Mouse (Mus musculus): ENCODE measurements around the gene Arid5b. TPM values are rescaled to one million over a fixed set of nuclear protein-coding genes. Genes with fewer than 3 reads are reported as not detected.

The Arid5b gene
- 10 to 100 TPM; 36.1 to 36.9 TPM for total RNA-seq (2021)
- long read RNA-seq, experiment 1, partial matches to known transcripts: 0 of 6 reads
- long read RNA-seq, experiment 1, other reads (novel, unspliced or antisense): 6 of 6 reads
- long read RNA-seq, experiment 2, partial matches to known transcripts: 0 of 5 reads
- long read RNA-seq, experiment 2, other reads (novel, unspliced or antisense): 5 of 5 reads

DNA sequence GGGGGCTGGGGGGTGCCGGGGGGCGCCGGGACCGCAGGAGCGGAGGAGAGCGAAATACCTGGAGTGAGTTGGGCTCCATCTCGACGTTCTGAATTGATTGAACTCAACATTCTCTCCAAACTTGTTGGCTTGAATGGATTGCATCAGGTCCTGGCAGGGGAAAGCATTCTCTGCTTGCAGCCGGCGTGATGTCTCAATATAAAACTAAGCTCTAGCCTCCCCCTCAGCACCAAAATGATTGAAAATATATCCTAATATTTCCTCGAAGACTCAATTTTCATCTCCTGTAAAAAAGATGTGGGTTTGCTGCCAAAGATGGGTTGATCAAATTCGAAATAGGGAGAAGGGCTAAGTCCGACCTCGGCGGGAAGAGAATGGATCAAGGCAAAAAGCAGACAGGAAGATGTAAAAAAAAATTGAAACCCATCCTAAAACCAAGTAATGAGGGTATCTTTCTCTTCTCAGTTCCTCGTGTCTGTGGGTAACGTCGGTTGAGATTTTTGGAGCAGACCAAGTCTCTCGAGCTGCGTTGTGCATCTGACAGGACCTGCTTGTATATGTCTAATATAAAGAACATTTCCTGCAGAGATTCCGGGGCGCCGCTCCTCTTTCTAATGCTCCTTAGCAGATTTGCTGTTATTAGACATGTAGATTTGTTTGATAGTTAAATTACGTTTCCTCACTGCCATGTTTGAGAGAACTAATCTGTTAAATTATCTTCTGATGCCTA, at the start of gene Arid5b:
TSS of gene Arid5b (minus strand) at position 109 of the 730 bp plus-strand sequence.
- DNase-seq (ENCODE audit: low spot score in 2 of 2): peak in 1 of 2 experiments; percentile 58

DNA sequence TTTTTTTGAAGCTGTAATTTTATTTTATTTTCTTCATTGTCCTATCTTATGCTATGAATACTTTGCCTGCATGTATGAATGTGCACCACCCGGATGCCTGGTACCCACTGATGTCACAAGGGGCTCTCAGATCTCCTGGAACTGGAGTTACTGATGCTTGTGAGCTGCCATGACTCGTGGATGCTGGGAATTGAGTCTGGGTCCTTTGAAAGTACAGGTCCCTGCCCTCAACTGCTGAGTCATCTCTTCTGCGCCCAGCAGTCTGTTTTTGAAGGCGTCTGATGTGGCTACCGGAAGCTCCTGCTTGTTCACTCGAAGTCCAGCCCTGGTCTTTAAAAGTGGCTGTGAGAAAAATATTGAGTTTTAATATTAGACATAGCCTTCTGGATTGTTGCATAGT, 46.8 kb upstream of the Arid5b start:
- no peak for DNase-seq (ENCODE audit: low spot score in 2 of 2)

DNA sequence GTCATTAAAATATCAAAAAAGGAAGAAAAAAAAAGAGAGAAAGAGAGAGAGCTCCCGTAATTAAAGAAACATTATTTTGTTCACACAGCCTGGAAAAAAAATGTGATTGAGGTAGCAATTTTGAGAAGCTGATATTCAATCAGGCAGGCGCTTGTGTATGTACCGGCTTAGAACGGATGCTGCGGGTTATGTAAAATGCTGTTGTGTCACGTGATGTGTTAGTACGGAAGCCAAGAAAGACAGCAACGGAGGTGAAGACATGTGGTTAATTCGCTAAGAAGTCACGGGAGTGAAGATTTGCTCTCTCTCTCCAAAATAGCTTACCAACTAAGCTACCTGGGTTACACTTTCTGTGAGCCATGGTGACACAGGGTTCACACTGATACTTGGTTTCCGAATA, 45.5 kb upstream of the Arid5b start:
- no peak for DNase-seq (ENCODE audit: low spot score in 2 of 2)

DNA sequence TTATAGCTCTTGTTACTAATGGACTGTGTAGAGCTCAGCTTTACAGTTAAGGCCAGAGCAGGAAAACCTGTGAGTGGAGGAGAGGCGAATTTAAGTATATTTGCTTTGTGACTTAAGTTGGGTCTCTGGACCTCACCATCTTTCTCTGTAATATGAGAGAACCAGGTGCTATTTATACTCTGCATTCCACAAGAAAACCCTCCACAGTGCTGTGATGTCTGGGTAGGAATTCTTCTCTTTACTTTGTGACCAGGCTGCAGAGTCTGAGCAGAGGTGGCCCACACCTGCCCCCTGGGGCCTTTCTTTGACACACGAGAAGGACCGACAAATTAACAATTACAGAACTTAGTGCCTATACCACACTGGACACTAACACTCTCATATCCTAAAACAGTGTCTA, 44.6 kb upstream of the Arid5b start:
- no peak for DNase-seq (ENCODE audit: low spot score in 2 of 2)

DNA sequence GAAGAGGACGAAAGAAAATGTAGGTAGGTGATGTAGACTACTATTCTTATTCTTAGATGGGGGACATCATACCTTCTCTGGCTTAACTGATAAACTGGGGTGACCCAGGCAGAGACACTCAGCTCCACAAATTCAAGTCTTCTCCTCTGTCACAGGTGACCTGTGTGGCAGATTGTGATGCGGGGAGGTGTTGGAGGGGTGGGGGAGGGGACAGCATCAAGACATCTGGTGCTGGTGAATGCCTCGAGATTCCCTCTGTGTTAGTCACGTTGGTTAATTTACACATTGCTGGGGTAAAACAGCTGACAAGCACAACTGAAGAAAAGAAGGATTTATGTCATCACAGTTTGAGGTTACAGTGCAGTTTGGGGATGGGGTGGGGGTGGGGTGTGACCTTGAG, 42.4 kb upstream of the Arid5b start:
- no peak for DNase-seq (ENCODE audit: low spot score in 2 of 2)

DNA sequence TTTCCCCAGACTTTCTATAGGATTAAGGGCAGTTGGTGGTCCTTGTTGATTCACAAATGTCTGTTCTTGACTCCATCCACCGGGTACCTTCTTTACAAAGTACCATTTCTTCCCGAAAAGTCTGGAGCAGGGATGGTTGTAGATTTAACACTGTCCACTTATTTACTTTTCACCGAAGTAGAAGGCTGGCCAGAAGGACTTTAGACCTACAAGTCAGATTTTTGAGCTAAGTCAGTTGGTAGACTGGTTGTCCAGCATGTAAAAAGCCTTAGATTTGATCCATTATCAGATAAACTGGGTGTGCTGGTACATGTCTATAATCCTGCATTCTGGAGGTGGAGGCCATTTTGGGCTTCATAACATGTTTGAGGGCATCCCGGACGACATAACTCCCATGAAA, 42.0 kb upstream of the Arid5b start:
- no peak for DNase-seq (ENCODE audit: low spot score in 2 of 2)

DNA sequence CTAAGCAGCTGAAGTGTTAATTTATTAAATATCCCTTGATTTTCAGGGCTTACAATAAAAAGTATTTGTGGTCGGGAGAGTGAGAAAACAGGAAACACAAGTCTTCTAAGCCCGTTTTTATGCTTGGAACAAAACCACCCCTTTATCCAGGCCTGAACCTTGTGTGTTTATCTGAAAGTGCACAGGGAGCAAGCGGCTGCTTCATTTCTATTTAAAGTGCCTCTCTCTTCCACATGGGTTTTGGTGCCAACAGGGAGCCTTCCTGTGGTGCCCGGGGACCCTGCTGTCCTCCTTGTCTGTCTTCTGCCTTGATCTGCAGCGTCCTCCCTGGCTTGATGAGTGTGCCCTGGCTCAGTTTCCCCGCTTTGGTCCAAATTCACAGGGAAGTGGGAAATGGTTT, 40.9 kb upstream of the Arid5b start:
- no peak for DNase-seq (ENCODE audit: low spot score in 2 of 2)

DNA sequence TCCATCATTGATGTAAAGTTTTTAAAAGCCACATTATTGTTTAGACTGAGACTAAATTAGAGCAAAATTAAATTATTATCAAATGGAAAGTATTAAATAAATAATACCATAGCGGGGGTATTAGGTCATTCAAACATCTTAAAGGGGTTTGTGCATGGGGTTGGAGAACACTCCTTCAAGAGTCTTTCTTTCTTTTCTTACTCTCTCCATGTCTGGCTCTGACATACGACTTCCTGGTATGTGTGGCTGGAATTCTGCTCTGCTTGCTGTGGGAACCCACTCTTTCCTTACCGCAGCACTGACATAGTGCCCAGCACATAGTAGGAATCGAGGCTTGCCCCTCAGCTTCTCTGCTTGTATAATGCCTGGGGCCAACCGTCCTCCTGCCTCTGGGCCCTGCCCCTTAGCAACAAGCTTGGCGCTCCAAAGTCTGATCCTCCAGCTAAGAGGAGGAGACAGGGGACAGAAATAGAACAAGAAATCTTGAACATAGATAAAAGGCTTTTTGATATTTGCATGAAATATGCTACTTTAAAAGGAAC, 40.0 kb upstream of the Arid5b start:
- DNase-seq (ENCODE audit: low spot score in 2 of 2): peak in 1 of 2 experiments; percentile 11

DNA sequence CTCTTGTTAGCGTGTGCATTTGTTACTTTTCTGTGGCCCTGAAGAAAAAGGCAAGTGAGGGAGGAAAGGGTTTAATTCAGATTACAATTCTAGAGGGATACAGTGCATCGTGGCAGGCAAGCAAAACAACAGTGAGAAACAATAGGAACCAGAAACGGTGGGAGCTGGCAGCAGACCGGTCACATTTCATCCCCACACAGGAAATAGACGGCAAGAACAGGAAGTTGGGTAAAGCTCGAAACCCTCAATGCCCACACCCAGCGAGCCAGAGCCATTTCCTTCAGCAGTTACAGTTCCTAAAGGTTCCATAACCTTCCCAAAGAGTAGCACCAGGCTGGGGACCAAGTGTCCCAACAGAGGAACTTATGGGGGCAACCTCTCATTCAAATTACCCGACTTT, 34.2 kb upstream of the Arid5b start:
- no peak for DNase-seq (ENCODE audit: low spot score in 2 of 2)

DNA sequence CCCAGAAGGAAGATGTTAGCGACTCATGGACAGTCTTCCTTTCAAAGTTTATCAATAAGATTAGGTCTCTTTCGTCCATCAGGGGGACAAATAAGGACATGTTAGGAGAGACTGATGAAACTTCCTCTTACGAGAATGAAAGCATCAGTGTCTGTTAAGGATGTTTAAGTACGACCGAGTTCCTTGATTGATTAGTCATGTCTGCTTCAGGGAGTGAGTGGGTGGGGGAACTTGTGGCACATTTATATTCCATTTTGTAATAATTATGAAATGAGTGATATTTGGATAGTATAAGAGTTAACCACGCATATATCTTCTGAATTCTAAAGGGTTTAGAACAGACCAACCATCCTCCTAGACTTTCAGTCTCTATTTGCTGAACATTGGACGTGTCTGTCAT, 22.5 kb upstream of the Arid5b start:
- DNase-seq (ENCODE audit: low spot score in 2 of 2): no peak

DNA sequence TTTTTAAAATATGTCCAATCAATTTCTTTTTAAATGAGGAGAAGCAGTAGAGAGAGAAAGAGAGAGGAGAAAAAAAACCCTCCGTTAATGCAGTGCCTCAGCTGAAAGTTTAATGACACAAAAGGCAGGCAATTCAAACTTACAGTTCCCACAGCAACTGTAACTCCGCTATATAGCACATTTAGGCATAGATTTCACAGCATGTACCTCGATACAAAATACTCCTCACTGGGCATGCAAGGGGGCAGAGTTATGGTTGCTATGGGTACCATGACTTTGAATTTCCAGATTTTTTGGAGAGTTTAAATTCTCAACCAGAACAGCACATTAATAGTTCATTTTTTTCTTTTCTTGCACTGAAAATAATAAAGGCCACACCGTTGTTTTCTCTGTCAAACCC, 10.9 kb upstream of the Arid5b start:
- DNase-seq (ENCODE audit: low spot score in 2 of 2): no peak

DNA sequence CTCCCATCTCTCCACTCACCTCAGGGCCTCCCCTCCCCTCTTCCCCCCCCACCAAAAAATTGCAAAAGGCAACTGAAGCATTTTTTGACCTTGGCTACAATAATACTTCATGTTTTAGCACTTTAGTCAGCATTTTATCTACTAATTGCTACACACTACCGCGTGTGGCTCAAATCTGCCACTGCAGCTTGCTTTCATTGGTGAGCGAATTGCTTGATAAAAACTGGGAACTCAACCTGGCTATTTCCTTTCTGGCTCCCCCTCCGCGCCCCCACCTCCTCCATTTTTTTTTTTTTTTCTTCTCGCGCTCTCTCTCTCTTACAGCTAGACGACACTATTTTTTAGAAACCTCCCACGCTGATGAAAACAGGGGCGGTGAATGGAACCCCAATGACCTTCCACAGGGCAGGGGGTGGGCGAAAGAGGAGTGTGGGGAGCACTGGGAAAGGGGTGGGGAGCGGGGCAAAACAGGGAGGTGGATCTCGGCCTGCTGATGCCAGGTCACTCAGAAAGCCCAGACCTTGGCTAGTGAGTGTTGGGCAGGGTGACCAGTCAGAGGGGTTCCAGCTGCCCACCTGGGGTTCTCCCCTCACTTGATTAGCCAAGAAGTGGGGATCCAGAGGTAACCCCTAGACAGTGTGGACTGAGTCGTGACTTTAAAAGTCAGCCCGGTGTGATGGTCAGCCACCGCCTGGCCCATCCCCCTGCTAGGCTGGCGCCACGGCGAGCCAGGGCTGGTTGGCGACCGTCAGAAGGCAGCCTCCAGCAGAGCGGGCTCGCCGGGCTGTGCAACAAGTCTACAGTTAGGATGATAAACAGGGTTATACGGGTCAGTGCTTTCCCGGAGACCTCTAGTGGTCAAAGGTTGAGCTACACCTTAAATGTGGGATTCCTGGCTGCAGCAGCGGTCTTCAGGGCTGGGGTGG, 4.2 kb upstream of the Arid5b start:
- DNase-seq (ENCODE audit: low spot score in 2 of 2): peak; percentile 47 to 76

DNA sequence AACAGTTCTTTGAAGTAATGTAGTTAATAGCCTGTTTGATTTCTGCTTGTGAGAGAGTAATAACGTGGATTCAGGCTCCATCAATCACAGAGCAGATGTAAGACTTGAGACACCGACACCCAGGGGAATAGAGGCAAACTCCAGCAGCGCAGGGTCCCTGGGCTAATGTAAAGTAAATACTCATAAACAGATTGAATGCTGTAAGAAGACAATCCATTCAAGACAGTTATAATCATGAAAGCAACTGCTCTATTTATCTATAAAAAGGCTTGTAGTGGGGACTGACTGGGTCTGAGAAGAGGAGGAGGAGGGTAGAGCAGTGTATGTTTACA, 3.2 kb upstream of the Arid5b start:
- no peak for DNase-seq (ENCODE audit: low spot score in 2 of 2)

DNA sequence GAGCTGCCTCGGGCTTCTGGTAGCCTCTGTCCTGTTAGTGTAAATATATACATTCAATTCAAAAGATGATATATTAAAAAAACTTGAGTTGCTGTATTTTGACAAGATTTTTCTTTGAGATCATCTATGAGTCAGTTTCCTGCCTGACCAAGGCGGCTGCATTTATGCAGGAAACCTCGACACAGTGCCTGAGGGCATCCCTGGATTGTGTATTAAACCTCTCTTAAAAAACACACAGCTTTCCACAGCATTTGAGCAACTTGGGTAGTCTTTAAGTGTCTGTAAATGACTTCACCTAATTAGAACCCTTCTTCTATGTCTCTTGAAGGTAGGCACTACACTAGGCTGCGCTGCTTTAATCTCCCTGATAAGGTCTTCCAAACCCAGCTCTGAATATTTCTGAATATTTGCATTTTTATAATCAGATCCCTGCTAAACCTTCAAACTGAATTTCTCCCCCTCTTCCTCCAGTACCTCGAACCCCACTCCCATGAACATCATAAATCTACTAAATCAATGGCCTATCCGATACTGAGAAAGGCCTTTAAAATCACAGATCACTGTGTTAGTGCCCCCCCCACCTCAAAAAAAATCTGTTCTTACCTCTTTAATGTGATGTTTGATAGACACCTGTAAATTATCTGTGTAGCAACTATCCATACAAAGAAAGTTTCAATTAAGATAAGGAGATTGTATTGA, 2.7 kb upstream of the Arid5b start:
- DNase-seq (ENCODE audit: low spot score in 2 of 2): no peak

DNA sequence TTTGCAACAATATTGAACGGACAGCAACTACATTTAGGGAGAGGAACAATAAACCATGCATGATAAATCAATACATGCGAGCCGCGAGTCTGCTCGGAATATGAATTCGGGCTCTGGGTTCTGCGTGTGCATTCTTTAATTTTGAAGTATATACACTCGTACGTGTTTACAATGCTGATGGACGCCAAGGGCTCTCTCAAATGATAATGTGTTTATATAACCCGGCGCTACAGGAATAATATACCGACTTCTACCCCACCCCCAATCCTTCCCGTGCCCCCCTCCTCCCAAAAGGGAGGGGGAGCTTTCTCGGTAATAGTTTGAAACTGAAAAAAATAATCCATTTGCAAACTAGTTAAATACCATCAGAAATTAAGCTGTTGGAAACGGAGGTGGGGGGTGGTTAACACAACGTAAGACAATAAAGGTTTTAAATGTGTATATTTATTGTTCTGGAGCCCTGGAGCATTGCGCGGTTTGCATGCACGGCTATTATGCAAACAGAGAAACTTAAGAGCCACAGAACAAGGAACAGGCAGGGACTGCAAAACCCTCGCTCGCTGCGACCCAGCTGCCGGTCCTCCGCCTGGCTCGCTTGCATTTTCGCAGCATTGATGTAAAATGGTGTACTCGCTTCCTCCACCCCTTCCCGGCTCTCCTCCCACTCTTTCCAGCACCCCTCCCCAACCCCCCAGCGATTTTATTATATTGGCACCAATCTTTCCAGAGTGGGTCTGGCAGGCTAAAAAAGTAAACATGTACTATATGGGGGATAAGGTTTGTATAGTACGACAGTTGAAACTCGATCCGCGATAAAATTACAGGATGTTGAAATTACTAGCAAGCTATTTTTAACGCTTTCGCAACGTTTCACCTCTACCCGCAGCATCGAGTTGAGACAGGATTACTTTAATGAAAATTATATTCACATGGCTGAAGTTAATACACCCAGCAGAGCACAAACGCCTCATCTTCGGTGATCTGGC, 1.3 kb upstream of the Arid5b start:
- DNase-seq (ENCODE audit: low spot score in 2 of 2): peak; percentile 63 to 69

DNA sequence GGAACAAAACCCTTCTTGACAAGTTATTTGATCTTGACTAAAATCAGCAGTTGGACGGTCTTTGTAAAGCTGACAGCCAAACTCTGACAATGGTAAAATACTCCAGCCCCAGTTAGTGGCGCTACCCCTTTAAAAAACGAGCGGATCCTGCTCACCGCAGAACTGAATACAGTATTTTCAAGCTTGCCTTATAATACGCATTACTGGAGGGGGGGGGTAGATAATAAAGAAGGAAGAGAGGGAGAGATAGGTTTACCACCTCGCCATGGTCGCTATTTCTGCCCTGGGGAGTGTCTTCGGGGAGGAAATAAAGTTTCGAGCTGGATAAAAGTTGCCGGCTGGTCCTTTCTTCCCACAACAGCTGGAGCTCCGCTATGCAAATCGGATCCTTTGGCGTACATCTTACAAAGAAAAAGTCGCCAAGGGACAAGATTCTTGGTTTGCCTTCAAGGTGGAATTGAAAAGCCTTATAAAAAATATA, 829 bp downstream of the Arid5b start:
- DNase-seq (ENCODE audit: low spot score in 2 of 2): peak in 1 of 2 experiments; percentile 35

DNA sequence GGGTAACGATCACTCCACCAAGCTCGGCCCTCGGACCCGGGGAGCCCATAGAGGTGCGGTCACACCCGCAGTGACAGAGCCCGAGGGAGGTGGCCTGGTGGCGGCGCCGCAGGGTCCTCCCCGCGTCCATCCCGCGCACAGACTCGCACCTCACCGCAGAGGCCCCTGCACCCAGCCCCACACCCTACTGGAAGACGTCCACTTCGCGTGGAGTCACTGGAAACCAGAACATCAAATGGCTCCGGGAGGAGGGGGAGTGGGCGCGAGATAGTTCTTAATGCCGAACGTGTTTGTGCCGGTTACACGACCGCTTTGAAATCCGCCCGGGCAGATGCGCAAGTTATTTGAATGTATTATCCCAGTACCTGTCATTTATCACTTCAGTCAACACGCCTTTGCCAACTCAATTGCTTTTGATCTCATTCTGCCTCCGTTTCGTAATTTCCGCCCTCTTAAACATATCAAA, 1.5 kb downstream of the Arid5b start:
- peak; percentile 39 to 55 for DNase-seq (ENCODE audit: low spot score in 2 of 2)

DNA sequence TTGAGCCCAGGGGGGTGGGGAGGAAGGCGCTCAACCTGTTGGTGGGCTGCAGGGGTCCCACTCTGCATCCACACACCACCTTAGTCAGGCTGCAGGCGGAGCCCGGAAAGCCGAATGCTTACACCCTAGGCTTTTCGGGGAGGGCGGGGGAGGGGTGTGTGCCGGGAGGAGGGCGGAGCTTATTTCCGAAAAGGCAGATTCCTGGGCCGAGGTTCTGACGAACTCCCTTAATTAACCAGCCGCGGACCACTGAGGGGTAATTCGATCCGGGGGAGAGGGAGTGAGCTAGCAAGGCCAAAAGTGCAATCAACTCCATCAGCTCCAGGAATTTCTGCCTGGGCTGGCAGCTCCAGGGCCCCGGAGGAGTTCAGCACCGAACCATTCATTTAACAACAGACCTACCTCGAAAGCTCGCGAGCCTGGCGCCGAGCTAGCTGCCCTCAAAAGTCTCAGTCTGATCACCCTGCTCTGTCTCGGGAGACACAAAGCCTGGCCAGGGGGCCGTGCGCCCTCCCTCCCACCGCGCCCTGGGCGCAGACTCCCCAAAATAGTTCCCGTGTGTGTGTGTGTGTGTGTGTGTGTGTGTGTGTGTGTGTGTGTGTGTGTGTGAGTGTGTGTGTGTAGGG, 2.1 kb downstream of the Arid5b start:
- DNase-seq (ENCODE audit: low spot score in 2 of 2): peak; percentile 49 to 72

All from gastrocnemius, postnatal 4 days (tissue).